ENCODE assay signal across 24 mouse cellular contexts in the genomic region with DNA sequence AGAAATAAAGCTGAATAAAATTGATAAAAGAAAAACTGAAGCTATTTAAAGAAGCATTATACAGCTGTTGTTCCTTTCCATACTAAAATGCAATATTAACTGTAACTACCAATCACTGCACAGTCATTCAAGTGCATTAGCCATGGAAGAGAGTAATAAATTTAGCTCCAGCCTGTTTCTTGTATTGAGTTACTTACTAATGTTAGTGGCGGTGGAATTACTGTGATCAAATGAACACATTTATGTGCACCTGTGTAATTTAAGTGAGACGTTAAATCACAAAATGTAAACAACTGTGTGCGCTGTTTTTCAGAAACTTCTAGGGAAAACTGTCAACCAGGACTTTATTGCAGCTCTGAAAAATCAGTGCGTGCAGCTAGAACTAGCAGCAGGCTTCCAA.
DNase-seq lines count a peak whose midpoint lies in the region; ATAC-seq lines count a peak whose summit lies in the region.
"Had no signal": no experiment of that assay in that cellular context is flagged by ENCODE, and none has a peak within 500 bp of the region (broad histone marks: within the 10 kb centered on the region; RNA-seq: fewer than 3 reads in every experiment).

No protein-coding gene starts in this region.

- no peak overlapping the region for H3K27ac ChIP-seq in kidney, embryonic 14.5 days (ENCODE audit: low read depth, low read length)
- H3K27ac ChIP-seq in kidney, embryonic 16.5 days (ENCODE audit: low read length), result no peak overlapping the region
- H3K27ac ChIP-seq in limb, embryonic 11.5 days (replicated peaks; ENCODE audit: low read depth, low read length), result no peak overlapping the region
- H3K27ac ChIP-seq in limb, embryonic 10.5 days, result no peak overlapping the region
- H3K27ac ChIP-seq: embryonic facial prominence, embryonic 12.5 days; embryonic facial prominence, embryonic 15.5 days; forebrain, embryonic 10.5 days; forebrain, embryonic 12.5 days had no signal

- H3K9ac ChIP-seq in kidney, embryonic 14.5 days (ENCODE audit: low read depth, low read length), result no peak overlapping the region
- no peak overlapping the region for H3K9ac ChIP-seq in kidney, embryonic 16.5 days (replicated peaks; ENCODE audit: low read length)
- H3K9ac ChIP-seq in limb, embryonic 11.5 days (ENCODE audit: low read length), result no peak overlapping the region
- H3K9ac ChIP-seq: embryonic facial prominence, embryonic 12.5 days; embryonic facial prominence, embryonic 15.5 days; forebrain, embryonic 12.5 days had no signal

- no peaks in the 10 kb centered on the region for H3K9me3 ChIP-seq in kidney, embryonic 14.5 days (ENCODE audit: control insufficient read depth, low read length)
- no peaks in the 10 kb centered on the region for H3K9me3 ChIP-seq in kidney, embryonic 16.5 days (ENCODE audit: low read length)
- H3K9me3 ChIP-seq in limb, embryonic 11.5 days (ENCODE audit: control insufficient read depth, low read length), result no peaks in the 10 kb centered on the region
- H3K9me3 ChIP-seq in limb, embryonic 10.5 days (replicated peaks), result no peaks in the 10 kb centered on the region
- H3K9me3 ChIP-seq: embryonic facial prominence, embryonic 12.5 days; embryonic facial prominence, embryonic 15.5 days; forebrain, embryonic 10.5 days; forebrain, embryonic 12.5 days had no signal

- no peaks in the 10 kb centered on the region for H3K4me1 ChIP-seq in kidney, embryonic 14.5 days (ENCODE audit: control insufficient read depth, insufficient read depth, low read length)
- H3K4me1 ChIP-seq in kidney, embryonic 16.5 days (ENCODE audit: insufficient read depth, low read length), result no peaks in the 10 kb centered on the region
- no peaks in the 10 kb centered on the region for H3K4me1 ChIP-seq in limb, embryonic 11.5 days (ENCODE audit: control insufficient read depth, insufficient read depth, low read length)
- H3K4me1 ChIP-seq in limb, embryonic 10.5 days, result no peaks in the 10 kb centered on the region
- H3K4me1 ChIP-seq: embryonic facial prominence, embryonic 12.5 days; embryonic facial prominence, embryonic 15.5 days; forebrain, embryonic 10.5 days; forebrain, embryonic 12.5 days had no signal

- H3K27me3 ChIP-seq in kidney, embryonic 14.5 days (ENCODE audit: control insufficient read depth, insufficient read depth, low read length), result no peaks in the 10 kb centered on the region
- H3K27me3 ChIP-seq in kidney, embryonic 16.5 days (ENCODE audit: insufficient read depth, low read length), result no peaks in the 10 kb centered on the region
- H3K27me3 ChIP-seq in limb, embryonic 11.5 days (ENCODE audit: control insufficient read depth, insufficient read depth, low read length), result no peaks in the 10 kb centered on the region
- H3K27me3 ChIP-seq in limb, embryonic 10.5 days (ENCODE audit: low read depth, poor library complexity, severe bottlenecking), result no peaks in the 10 kb centered on the region
- H3K27me3 ChIP-seq: embryonic facial prominence, embryonic 12.5 days; embryonic facial prominence, embryonic 15.5 days; forebrain, embryonic 12.5 days had no signal

- H3K4me2 ChIP-seq in kidney, embryonic 14.5 days (replicated peaks; ENCODE audit: low read depth, low read length), result no peak overlapping the region
- no peak overlapping the region for H3K4me2 ChIP-seq in kidney, embryonic 16.5 days (replicated peaks; ENCODE audit: low read depth, low read length)
- no peak overlapping the region for H3K4me2 ChIP-seq in limb, embryonic 11.5 days (ENCODE audit: low read depth, severe bottlenecking)
- H3K4me2 ChIP-seq: embryonic facial prominence, embryonic 12.5 days; embryonic facial prominence, embryonic 15.5 days; forebrain, embryonic 12.5 days had no signal

- H3K4me3 ChIP-seq in kidney, embryonic 14.5 days (ENCODE audit: low read length), result no peak overlapping the region
- no peak overlapping the region for H3K4me3 ChIP-seq in kidney, embryonic 16.5 days (ENCODE audit: low read length)
- no peak overlapping the region for H3K4me3 ChIP-seq in limb, embryonic 11.5 days (ENCODE audit: low read depth, low read length)
- H3K4me3 ChIP-seq in limb, embryonic 10.5 days, result no peak overlapping the region
- H3K4me3 ChIP-seq: embryonic facial prominence, embryonic 12.5 days; embryonic facial prominence, embryonic 15.5 days; erythroblast, embryonic 14.5 days; forebrain, embryonic 10.5 days; forebrain, embryonic 12.5 days had no signal

- ATAC-seq in kidney, embryonic 14.5 days (ENCODE audit: low FRiP score, low TSS enrichment), result peak; percentile 81; the same call in 1 of the 2 replicates
- peak; percentile 71; the same call in 1 of the 2 replicates for ATAC-seq in kidney, embryonic 16.5 days (ENCODE audit: low FRiP score, low TSS enrichment)
- ATAC-seq in limb, embryonic 11.5 days (ENCODE audit: insufficient number of reproducible peaks, low FRiP score, low TSS enrichment, low read depth), result 0 out of 2 replicates have a peak, but pooled peaks have one; percentile 35
- ATAC-seq: forebrain, embryonic 14.5 days; forebrain, embryonic 16.5 days had no signal

- no peak for DNase-seq in kidney, adult 9 months
- no peak for DNase-seq in kidney, postnatal 14 days
- DNase-seq in limb, embryonic 11.5 days (ENCODE audit: low spot score), result no peak
- no peak for DNase-seq in limb, embryonic 10.5 days (ENCODE audit: low spot score)
- no peak for DNase-seq in yolk sac, embryonic 10.5 days (ENCODE audit: low spot score)
- DNase-seq: adrenal gland, adult 2 months; adrenal gland, postnatal 10 days; adrenal gland, postnatal 25 days; cerebellum, adult 11 months; cerebellum, adult 18-20 months; cerebellum, adult 8-10 months; cerebellum, adult 9-11 months; cerebellum, postnatal 14 days; cerebellum, postnatal 36 days; embryo, embryonic 11 days had no signal

- no peaks in the 10 kb centered on the region for H3K36me3 ChIP-seq in kidney, embryonic 14.5 days (ENCODE audit: control insufficient read depth, insufficient read depth, low read length)
- no peaks in the 10 kb centered on the region for H3K36me3 ChIP-seq in kidney, embryonic 16.5 days (ENCODE audit: insufficient read depth, low read length)
- H3K36me3 ChIP-seq in limb, embryonic 11.5 days (ENCODE audit: control insufficient read depth, insufficient read depth, low read length), result no peaks in the 10 kb centered on the region
- no peaks in the 10 kb centered on the region for H3K36me3 ChIP-seq in limb, embryonic 10.5 days
- H3K36me3 ChIP-seq: embryonic facial prominence, embryonic 12.5 days; embryonic facial prominence, embryonic 15.5 days; forebrain, embryonic 10.5 days; forebrain, embryonic 12.5 days had no signal

- WGBS in kidney, embryonic 14.5 days, result 29% methylated on average over 4 of the region's 4 CpGs
- WGBS in kidney, embryonic 16.5 days, result 24% methylated on average over 4 of the region's 4 CpGs
- 58% methylated on average over 4 of the region's 4 CpGs for WGBS in limb, embryonic 11.5 days
- WGBS in limb, embryonic 10.5 days, result 85% methylated on average over 4 of the region's 4 CpGs
